Mouse (Mus musculus) olfactory bulb, adult 2 months (tissue): Measurements from ENCODE around the gene Spty2d1.

Source experiments
- CTCF ChIP-seq: fragments of 200-500 bp; IDR thresholded peaks from 2 replicates; pipeline ENCODE4 v1.5.1; 2012; ENCODE audit warnings: low read depth, mild to moderate bottlenecking, low read length, moderate library complexity; ENCODE audit not compliant: insufficient read depth
- POLR2A ChIP-seq: fragments of 200-500 bp; IDR thresholded peaks from 2 replicates; pipeline ENCODE4 v1.6.1; 2012; ENCODE audit warnings: mild to moderate bottlenecking, low read depth, low read length, moderate library complexity; ENCODE audit not compliant: insufficient read depth

GRCm38 (mm10) chr7:47053287-47053686, 45.1 kb upstream of the Spty2d1 start:
- no peak for TF ChIP-seq CTCF
- no peak for TF ChIP-seq POLR2A
